Mouse (Mus musculus) E14TG2a.4 (cell line): ENCODE measurements at regions not wholly inside any gene's neighbourhood (a gene's known extent, or its start where the extent isn't known, plus 50 kb on each side); places are given as distances from the start of the nearest gene placed in this dataset.
A peak's percentile ranks its signal among the peaks of the same experiment; 100 is the strongest.

Source experiments
- H3K27me3 ChIP-seq: 2 replicates; pipeline ENCODE4 v1.6.1; 2014; ENCODE audit warnings: low read length, control low read depth; ENCODE audit not compliant: insufficient read depth
- H3K36me3 ChIP-seq: 2 replicates; pipeline ENCODE4 v1.6.1; 2014; ENCODE audit warnings: low read length, control low read depth; ENCODE audit not compliant: insufficient read depth
- H3K4me1 ChIP-seq: replicated peaks from 2 replicates; pipeline ENCODE4 v1.6.1; 2014; ENCODE audit warnings: low read depth, low read length, control low read depth
- H3K4me3 ChIP-seq: replicated peaks from 2 replicates; pipeline ENCODE4 v1.5.1; 2014; ENCODE audit warnings: mild to moderate bottlenecking, low read length
- H3K9me3 ChIP-seq: 2 replicates; pipeline ENCODE4 v1.6.1; 2014; ENCODE audit warnings: low read length, control low read depth
- CTCF ChIP-seq: conservative IDR thresholded peaks from 2 replicates; pipeline ENCODE4 v1.5.1; 2014; ENCODE audit warnings: low read length
- NANOG ChIP-seq: IDR thresholded peaks from 2 replicates; pipeline ENCODE4 v1.6.1; 2014; ENCODE audit warnings: borderline replicate concordance, low read length, mixed read lengths
- POU5F1 ChIP-seq: IDR thresholded peaks from 2 replicates; pipeline ENCODE4 v1.6.1; 2014; ENCODE audit warnings: low read length, borderline replicate concordance

- no peaks in the 10 kb centered on the region for H3K27me3 ChIP-seq
Observed at GRCm38 (mm10) chr1:90497568-90497967, 105.2 kb upstream of the Cops8 start.

GRCm38 (mm10) chr1:90501373-90501772 is 101.4 kb upstream of the Cops8 start:
- TF ChIP-seq NANOG (no peak), CTCF (no peak), POU5F1 (no peak)
- Histone ChIP-seq H3K4me3 (no peak overlapping the region), H3K9me3 (peaks cover 47% of the 10 kb centered on the region), H3K36me3 (no peaks in the 10 kb centered on the region), H3K4me1 (peaks cover 13% of the 10 kb centered on the region), H3K27me3 (no peaks in the 10 kb centered on the region)

More at GRCm38 (mm10) chr1:90497568-90497967, 105.2 kb upstream of the Cops8 start:
- peak overlapping the region; percentile 35; the same call in 1 of the 2 replicates for H3K4me3 ChIP-seq
- no peaks in the 10 kb centered on the region for H3K36me3 ChIP-seq
- peaks cover 75% of the 10 kb centered on the region for H3K9me3 ChIP-seq
- peaks cover 8% of the 10 kb centered on the region for H3K4me1 ChIP-seq
- TF ChIP-seq POU5F1 (no peak), NANOG (no peak), CTCF (no peak)

GRCm38 (mm10) chr1:90502371-90502770 is 100.4 kb upstream of the Cops8 start:
- Histone ChIP-seq H3K4me3 (no peak overlapping the region), H3K9me3 (peaks cover 37% of the 10 kb centered on the region), H3K4me1 (peaks cover 13% of the 10 kb centered on the region), H3K36me3 (no peaks in the 10 kb centered on the region), H3K27me3 (no peaks in the 10 kb centered on the region)
- no peak for TF ChIP-seq CTCF

DNA sequence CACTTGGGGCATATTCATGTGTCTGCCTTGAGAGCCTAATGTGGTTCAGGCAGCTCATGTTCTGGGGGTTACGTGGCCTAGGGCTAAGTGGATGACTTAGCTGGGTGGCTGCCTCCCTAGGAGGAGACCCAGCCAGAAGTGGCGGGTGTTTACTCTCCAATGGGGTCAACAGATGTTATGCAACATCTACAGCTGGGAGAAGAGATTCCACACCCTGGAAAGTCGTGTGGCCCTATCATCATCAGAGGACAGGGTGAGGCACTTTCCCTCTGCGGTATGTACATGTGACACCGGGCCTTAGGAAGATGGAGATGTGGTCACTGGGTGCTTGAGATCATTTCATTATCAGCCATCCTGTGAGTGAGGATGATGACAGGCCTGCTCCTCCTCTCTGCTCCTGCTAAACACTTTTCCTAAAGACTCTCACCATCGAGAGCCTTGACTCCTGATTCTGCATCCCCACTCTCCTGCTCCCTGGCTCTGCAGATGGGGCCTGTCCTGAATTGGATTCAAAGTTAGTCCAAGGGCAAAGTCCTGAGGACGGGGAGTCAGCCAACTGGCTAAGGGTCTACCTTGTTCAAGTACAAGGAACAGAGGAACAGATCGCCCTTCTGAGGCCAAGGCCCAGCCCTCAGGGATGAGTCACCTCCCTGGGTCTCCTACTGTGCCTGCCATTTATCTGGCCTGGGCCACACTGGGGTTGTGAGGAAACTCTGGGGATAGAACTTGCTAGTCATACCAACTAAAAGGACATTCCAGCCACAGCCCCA is 99.8 kb upstream of the Cops8 start:
- Histone ChIP-seq H3K9me3 (peaks cover 31% of the 10 kb centered on the region), H3K27me3 (0 out of 2 replicates have a peak, but pooled peaks cover 2% of the 10 kb centered on the region), H3K4me1 (peaks cover 13% of the 10 kb centered on the region), H3K4me3 (no peak overlapping the region), H3K36me3 (no peaks in the 10 kb centered on the region)
- no peak for TF ChIP-seq CTCF

- peaks cover 18% of the 10 kb centered on the region for H3K9me3 ChIP-seq
- 0 out of 2 replicates have a peak, but pooled peaks cover 5% of the 10 kb centered on the region for H3K27me3 ChIP-seq
- no peak overlapping the region for H3K4me3 ChIP-seq
- H3K4me1 ChIP-seq, result peaks cover 16% of the 10 kb centered on the region
- no peak for TF ChIP-seq NANOG
- TF ChIP-seq POU5F1, result no peak
- TF ChIP-seq CTCF, result no peak
- no peaks in the 10 kb centered on the region for H3K36me3 ChIP-seq
Observed at GRCm38 (mm10) chr1:90504583-90505080, 98.1 kb upstream of the Cops8 start.

- TF ChIP-seq CTCF (no peak), NANOG (no peak), POU5F1 (no peak)
- peaks cover 16% of the 10 kb centered on the region for H3K4me1 ChIP-seq
- H3K4me3 ChIP-seq, result no peak overlapping the region
- H3K27me3 ChIP-seq, result peaks cover 10% of the 10 kb centered on the region; the same call in 1 of the 2 replicates
- H3K9me3 ChIP-seq, result peaks cover 8% of the 10 kb centered on the region
- no peaks in the 10 kb centered on the region for H3K36me3 ChIP-seq
Observed at GRCm38 (mm10) chr1:90505599-90505998, 97.2 kb upstream of the Cops8 start.

DNA sequence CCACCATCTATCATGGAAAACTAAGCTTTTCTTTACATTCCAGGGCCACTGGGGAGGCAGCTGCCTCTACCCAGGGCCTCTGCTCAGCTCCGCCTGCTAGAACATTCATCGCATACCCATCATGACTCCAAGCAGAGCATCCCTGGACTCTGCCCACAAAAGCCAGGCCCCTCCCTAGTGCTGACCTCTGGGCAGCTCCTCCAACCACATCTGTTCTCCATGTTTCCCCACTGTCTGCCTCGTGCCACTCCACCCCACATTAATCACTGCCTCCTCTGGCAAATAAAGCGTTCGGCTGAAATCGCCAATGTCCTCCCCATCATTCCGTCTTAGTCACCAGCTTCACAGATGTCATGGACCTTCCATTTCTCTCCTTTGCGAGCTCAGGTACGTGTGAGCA is 96.2 kb upstream of the Cops8 start:
- no peak for TF ChIP-seq CTCF
- TF ChIP-seq POU5F1, result no peak
- TF ChIP-seq NANOG, result no peak
- Histone ChIP-seq H3K36me3 (no peaks in the 10 kb centered on the region), H3K9me3 (peaks cover 3% of the 10 kb centered on the region; the same call in 1 of the 2 replicates), H3K27me3 (peaks cover 10% of the 10 kb centered on the region; the same call in 1 of the 2 replicates), H3K4me3 (no peak overlapping the region), H3K4me1 (peaks cover 16% of the 10 kb centered on the region)

- no peak overlapping the region for H3K4me3 ChIP-seq
- peaks cover 6% of the 10 kb centered on the region; the same call in 1 of the 2 replicates for H3K9me3 ChIP-seq
- no peak for TF ChIP-seq CTCF
- TF ChIP-seq NANOG, result no peak
- TF ChIP-seq POU5F1, result no peak
- peaks cover 7% of the 10 kb centered on the region for H3K4me1 ChIP-seq
- no peaks in the 10 kb centered on the region for H3K36me3 ChIP-seq
- peaks cover 10% of the 10 kb centered on the region; the same call in 1 of the 2 replicates for H3K27me3 ChIP-seq
Observed at GRCm38 (mm10) chr1:90509371-90509770, 93.4 kb upstream of the Cops8 start.
